Mouse (Mus musculus) forebrain, embryonic 13.5 days (tissue): ENCODE results near the gene Rnf167. TPM values are rescaled to one million over a fixed set of nuclear protein-coding genes. Genes with fewer than 3 reads are reported as not detected.
A peak's percentile ranks its signal among the peaks of the same experiment; 100 is the strongest.

ENCODE experiments used
- ATAC-seq: fragments of 200-750 bp; cut with Nextera tagmentation; 2 replicates; pipeline ENCODE4 v1.8.0; 2017
- H3K27ac ChIP-seq: fragments of 300-500 bp; sonication (generic); 2 replicates; pipeline ENCODE4 v1.5.1; 2015; ENCODE audit warnings: inconsistent platforms, mild to moderate bottlenecking, moderate library complexity
- H3K27me3 ChIP-seq: fragments of 300-500 bp; sonication (generic); 2 replicates; pipeline ENCODE4 v1.6.1; 2015; ENCODE audit warnings: mild to moderate bottlenecking, inconsistent platforms
- H3K36me3 ChIP-seq: fragments of 300-500 bp; sonication (generic); 2 replicates; pipeline ENCODE4 v1.6.1; 2015; ENCODE audit warnings: mild to moderate bottlenecking, inconsistent platforms; ENCODE audit not compliant: poor library complexity, severe bottlenecking
- H3K4me1 ChIP-seq: fragments of 300-500 bp; sonication (generic); 2 replicates; pipeline ENCODE4 v1.6.1; 2015; ENCODE audit warnings: inconsistent platforms
- H3K4me2 ChIP-seq: fragments of 300-500 bp; sonication (generic); 2 replicates; pipeline ENCODE4 v1.6.1; 2015; ENCODE audit warnings: inconsistent platforms, mild to moderate bottlenecking, moderate library complexity
- H3K4me3 ChIP-seq: fragments of 300-500 bp; sonication (generic); 2 replicates; pipeline ENCODE4 v1.5.1; 2015; ENCODE audit warnings: mild to moderate bottlenecking, inconsistent platforms
- H3K9ac ChIP-seq: fragments of 300-500 bp; sonication (generic); 2 replicates; pipeline ENCODE4 v1.6.1; 2015; ENCODE audit warnings: mild to moderate bottlenecking, inconsistent platforms
- H3K9me3 ChIP-seq: fragments of 300-500 bp; sonication (generic); replicated peaks from 2 replicates; pipeline ENCODE4 v1.6.1; 2016; ENCODE audit warnings: inconsistent platforms
- WGBS: fragments of 180-500 bp; shearing (Covaris S2); methylation state at CpG from one replicate; pipeline ENCODE4 v1.1.7; 2015; 5-methylcytosine and 5-hydroxymethylcytosine counted together
- polyA plus RNA-seq: library from polyadenylated mRNA; unstranded; fragments of >200 nt; fragmentation: Nextera tagmentation; extraction: Ambion mirVana; gene quantifications from 2 replicates; pipeline ENCODE4 v1.2.1, GENCODE M21; 2015

Rnf167 gene
- polyA plus RNA-seq, 1 experiment from 2014 or later: 108 TPM

DNA sequence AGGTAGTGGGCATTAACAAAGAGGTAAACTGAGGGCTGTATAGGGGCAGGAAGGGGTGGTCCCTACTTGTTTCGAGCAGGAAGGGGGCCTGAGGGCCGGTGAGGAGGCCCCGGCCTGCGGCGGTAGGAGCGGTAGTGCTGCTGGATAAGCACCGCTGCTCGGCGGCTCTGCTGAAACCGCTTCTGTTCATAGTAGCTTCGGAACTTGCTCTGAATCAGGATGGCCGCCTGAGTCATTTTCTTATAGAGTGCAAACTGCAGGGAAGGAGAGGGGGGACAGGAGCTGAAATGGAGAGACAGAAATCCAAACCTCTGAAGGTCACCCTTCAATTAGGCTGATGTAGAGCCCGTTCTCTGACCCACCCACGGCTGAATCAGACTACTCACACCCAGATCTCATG is 23.4 kb downstream of the Rnf167 start:
- H3K9ac ChIP-seq: peak overlapping the region; percentile 87
- H3K4me2 ChIP-seq: peak overlapping the region; percentile 81
- WGBS: 28% methylated on average over 14 of the region's 14 CpGs
- peak overlapping the region; percentile 63 for H3K4me3 ChIP-seq
- H3K4me1 ChIP-seq: peaks cover 31% of the 10 kb centered on the region
- no peaks in the 10 kb centered on the region for H3K27me3 ChIP-seq
- no peak for ATAC-seq
- no peaks in the 10 kb centered on the region for H3K9me3 ChIP-seq
- peaks cover 43% of the 10 kb centered on the region for H3K36me3 ChIP-seq
- peak overlapping the region; percentile 97 for H3K27ac ChIP-seq

DNA sequence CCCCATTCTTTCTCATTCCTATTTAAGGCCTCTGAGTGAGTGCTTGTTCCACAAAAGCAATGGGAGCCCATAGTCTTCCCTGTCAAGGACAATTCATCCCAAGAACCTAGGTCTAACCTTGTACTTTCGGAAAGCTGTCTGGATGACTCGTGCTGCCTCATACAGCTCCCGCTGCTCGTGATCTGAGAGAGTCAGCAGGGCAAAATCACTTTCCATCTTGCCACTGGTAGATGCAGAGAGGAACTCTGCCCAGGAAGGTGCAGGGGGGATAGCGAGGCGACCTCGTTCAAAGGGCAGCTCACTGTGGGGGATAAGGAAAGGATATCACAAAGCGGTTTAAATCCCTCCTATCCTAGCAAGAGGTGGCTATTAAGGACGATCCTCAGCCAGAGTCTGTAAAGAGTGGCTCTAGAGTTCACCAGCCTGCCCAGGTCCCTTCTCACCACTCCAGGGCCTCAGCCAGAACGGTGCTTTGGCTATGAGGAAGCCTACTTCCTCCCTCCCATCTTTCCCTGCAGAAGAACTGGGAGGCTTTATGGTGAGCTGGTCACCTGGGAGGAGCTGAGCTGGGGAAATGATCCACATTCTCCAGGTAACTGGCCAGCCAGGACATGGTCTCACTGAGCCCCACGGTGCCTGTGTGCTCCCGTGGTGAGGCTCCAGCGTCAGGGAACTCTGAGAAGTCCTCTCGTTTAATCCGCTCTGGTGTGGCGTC is 24.5 kb downstream of the Rnf167 start:
- no peak for ATAC-seq
- no peaks in the 10 kb centered on the region for H3K9me3 ChIP-seq
- H3K27ac ChIP-seq: no peak overlapping the region
- H3K4me3 ChIP-seq: no peak overlapping the region
- no peaks in the 10 kb centered on the region for H3K27me3 ChIP-seq
- H3K4me1 ChIP-seq: peaks cover 31% of the 10 kb centered on the region
- H3K36me3 ChIP-seq: peaks cover 47% of the 10 kb centered on the region
- H3K4me2 ChIP-seq: peak overlapping the region; percentile 81
- WGBS: 76% methylated on average over 16 of the region's 16 CpGs
- peak overlapping the region; percentile 87; the same call in 1 of the 2 replicates for H3K9ac ChIP-seq

DNA sequence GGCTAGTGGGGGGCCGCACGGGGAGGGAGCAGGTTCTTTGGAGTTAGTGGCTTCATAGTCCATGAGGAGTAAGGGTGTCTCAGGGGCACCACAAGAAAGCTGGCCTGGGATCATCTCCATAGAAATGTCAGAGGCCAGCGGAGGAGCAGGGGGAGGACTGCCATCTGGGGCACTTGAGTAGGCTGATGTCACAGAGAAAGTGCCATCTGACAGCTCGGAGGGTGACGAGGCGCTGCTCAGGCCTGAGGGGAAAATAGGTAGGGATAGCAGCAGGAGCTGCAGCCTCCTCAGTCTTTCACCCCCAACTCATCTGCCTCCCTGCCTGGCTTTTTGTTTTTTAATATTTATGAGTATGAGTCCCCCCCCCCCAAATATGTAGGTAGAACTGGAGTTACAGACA is 27.0 kb downstream of the Rnf167 start:
- no peaks in the 10 kb centered on the region for H3K27me3 ChIP-seq
- H3K4me2 ChIP-seq: no peak overlapping the region
- H3K9ac ChIP-seq: no peak overlapping the region
- WGBS: 48% methylated on average over 6 of the region's 6 CpGs
- H3K4me1 ChIP-seq: peaks cover 14% of the 10 kb centered on the region
- peaks cover 60% of the 10 kb centered on the region for H3K36me3 ChIP-seq
- no peak overlapping the region for H3K27ac ChIP-seq
- no peak overlapping the region for H3K4me3 ChIP-seq
- no peaks in the 10 kb centered on the region for H3K9me3 ChIP-seq
- ATAC-seq: no peak

DNA sequence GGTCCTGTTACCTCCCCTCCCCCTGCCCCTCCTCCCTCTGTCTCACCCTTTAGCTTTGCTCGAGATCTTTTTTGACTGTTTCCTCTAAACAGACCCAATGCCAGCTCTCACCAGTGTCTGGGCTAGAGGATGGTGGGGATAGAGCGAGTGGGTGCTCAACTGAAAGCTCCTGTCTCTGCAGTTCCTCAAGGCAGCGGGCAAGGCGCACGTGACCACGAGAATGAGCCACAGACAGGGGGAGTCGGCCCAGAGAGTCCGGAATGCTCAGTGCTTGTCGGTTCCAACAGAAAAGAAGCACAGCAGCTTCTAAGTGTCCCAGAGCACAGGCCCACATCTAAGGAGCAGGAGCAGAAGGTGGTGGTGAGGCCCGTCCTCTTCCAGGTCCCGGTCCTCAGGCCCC is 27.5 kb downstream of the Rnf167 start:
- H3K4me2 ChIP-seq: no peak overlapping the region
- peaks cover 64% of the 10 kb centered on the region for H3K36me3 ChIP-seq
- no peak for ATAC-seq

DNA sequence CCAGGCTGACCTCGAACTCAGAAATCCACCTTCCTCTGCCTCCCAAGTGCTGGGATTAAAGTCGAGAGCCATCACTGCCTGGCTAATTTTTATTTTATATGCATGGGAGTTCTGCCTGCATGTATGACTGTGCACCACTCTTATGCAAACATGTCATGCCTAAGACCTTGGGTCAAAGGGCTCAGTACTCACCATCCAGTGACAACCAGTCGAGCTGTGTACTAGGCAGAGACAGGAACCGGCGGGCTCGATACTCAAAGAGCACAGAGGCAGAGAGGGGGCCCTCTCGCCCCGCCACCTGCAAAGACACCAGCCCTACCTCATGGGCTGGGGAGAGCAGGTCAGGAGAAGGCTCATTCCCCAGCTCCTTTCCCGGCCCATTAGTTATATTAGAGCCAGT is 31.1 kb downstream of the Rnf167 start:
- H3K9ac ChIP-seq: no peak overlapping the region
- H3K27ac ChIP-seq: no peak overlapping the region
- no peak overlapping the region for H3K4me3 ChIP-seq
- H3K4me1 ChIP-seq: peaks cover 15% of the 10 kb centered on the region
- WGBS: 79% methylated on average over 9 of the region's 9 CpGs
- ATAC-seq: no peak
- H3K9me3 ChIP-seq: no peaks in the 10 kb centered on the region
- no peaks in the 10 kb centered on the region for H3K27me3 ChIP-seq
- no peak overlapping the region for H3K4me2 ChIP-seq
- peaks cover 75% of the 10 kb centered on the region for H3K36me3 ChIP-seq

More for the DNA sequence above, 27.5 kb downstream of the Rnf167 start:
- Histone ChIP-seq H3K27me3 (no peaks in the 10 kb centered on the region), H3K9me3 (no peaks in the 10 kb centered on the region), H3K4me1 (peaks cover 14% of the 10 kb centered on the region), H3K4me3 (no peak overlapping the region), H3K9ac (no peak overlapping the region), H3K27ac (no peak overlapping the region)
- WGBS: 68% methylated on average over 11 of the region's 11 CpGs

DNA sequence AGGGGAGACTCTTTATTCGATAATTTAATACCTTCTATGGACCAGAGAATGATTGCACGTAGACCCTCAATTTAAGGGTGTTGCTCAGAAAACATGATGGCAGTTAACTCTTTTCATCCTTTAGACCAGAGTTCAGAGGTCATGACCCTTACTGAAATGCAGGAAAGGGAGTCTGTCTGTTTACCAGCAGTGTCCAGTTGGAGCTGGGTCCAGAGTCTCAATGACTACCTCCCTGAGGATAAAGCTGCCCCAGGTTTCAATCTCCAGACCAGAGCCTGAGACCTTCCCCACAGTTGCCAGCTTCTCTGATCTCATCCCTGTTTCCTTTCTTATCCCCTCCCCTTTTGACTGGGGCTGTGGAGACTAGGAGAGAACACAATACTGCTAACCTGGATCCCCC is 31.5 kb downstream of the Rnf167 start:
- Histone ChIP-seq H3K4me2 (no peak overlapping the region), H3K9ac (no peak overlapping the region), H3K27ac (no peak overlapping the region), H3K4me3 (no peak overlapping the region), H3K27me3 (no peaks in the 10 kb centered on the region), H3K36me3 (peaks cover 78% of the 10 kb centered on the region), H3K9me3 (no peaks in the 10 kb centered on the region), H3K4me1 (peaks cover 15% of the 10 kb centered on the region)
- no peak for ATAC-seq
- WGBS: 88% methylated on average over 2 of the region's 2 CpGs

DNA sequence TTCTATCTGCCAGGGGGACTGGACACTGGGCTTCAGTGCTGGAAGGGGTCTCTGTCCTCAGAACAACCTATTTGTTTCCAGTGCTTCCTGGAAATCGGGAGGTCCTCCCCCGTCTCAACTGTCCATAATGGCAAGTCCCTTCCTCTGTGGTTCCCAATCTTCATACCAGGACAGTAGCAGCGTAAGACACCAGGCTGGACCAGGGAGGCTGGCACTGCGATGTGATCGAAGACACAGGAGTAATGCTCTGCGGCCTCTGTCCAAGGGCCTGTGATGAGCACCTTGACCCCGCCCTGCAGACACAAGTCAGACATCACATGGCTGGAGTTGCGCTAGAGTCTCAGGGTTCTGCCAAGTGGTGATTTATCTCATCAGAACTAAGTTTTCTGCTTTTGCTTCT is 32.3 kb downstream of the Rnf167 start:
- H3K4me2 ChIP-seq: no peak overlapping the region
- no peak overlapping the region for H3K4me3 ChIP-seq
- peaks cover 78% of the 10 kb centered on the region for H3K36me3 ChIP-seq
- H3K9ac ChIP-seq: no peak overlapping the region
- 96% methylated on average over 8 of the region's 8 CpGs for WGBS
- peaks cover 15% of the 10 kb centered on the region for H3K4me1 ChIP-seq
- H3K27ac ChIP-seq: no peak overlapping the region
- H3K27me3 ChIP-seq: no peaks in the 10 kb centered on the region
- ATAC-seq: no peak
- H3K9me3 ChIP-seq: no peaks in the 10 kb centered on the region

DNA sequence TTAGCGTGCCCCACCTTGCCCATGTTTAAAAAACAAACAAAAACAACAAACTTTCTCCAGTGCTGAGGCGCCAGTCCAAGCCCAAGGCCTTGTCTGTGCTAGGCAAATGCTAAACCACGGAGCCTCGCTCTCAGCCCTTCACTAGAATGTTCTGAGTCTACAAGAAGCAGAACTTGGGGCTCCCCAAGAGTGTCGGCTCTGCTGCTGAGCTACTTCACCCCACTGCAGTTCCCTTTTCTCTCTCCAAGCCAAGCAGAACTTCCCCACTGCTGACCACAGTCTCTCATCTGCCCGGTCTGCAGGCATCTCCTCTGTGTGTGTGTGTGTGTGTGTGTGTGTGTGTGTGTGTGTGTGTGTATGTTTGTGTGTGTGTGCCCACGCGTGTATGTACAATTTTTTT is 32.9 kb downstream of the Rnf167 start:
- Histone ChIP-seq H3K4me2 (no peak overlapping the region), H3K27ac (no peak overlapping the region), H3K4me3 (no peak overlapping the region), H3K4me1 (peaks cover 15% of the 10 kb centered on the region), H3K9me3 (no peaks in the 10 kb centered on the region), H3K36me3 (peaks cover 76% of the 10 kb centered on the region), H3K9ac (no peak overlapping the region), H3K27me3 (no peaks in the 10 kb centered on the region)
- no peak for ATAC-seq
- WGBS: 91% methylated on average over 8 of the region's 8 CpGs

DNA sequence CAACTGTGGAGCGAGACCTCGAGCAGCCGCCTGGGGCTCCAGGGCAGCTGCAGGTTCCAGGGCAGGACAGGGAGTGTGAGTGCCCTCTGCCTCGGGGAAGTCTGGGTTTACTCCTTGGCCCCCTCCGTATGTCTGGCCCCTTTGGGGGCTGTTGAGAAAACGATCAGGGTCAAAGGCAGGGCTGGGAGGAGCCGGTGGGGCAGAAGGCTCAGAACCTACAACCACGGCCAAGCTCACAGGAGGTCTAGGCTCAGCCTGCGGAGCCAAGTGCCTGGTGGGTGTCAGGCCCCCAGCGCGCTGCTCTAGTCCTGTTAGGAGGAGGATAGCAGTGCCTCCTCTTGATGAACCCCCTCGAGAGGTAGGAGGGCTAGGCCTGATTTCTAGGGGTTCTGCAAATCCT is 34.1 kb downstream of the Rnf167 start:
- H3K27ac ChIP-seq: 0 out of 2 replicates have a peak overlapping the region, but pooled peaks have one; percentile 62
- ATAC-seq: 0 out of 2 replicates have a peak, but pooled peaks have one; percentile 29

DNA sequence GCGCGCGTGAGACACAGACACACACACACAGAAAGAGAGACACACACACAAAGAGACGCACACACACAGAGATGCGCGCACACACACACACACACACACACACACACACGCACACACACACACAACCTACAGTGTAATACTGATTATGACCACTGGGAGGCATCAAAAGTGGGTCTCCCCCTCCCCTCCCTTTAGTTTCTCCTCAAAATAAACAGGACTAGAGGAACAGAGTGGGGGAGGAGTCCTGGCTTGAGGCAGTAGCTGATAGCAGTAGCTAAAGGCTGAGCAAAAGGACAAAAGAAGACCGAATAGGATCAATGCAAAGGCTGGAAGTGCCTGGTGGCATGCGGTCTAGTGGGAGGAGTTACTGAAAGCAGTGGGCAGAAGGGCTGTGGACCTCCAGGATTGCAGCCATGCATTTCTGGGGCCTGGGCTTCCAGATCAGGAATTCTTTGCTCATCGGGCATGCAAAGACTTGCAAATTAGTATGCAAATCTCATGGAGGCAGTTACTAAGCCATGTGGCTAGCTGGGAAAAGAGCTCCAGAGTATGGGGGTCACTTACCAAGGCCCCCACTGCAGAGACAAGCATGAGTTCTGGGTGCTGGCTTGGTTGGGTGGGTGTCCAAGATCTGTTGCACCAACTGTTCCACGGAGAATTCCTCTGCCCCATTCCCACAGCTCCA is 35.0 kb downstream of the Rnf167 start:
- Histone ChIP-seq H3K36me3 (peaks cover 63% of the 10 kb centered on the region), H3K4me2 (peak overlapping the region; percentile 30), H3K4me3 (peak overlapping the region; percentile 12; the same call in 1 of the 2 replicates), H3K27ac (peak overlapping the region; percentile 62), H3K9ac (peak overlapping the region; percentile 43; the same call in 1 of the 2 replicates), H3K9me3 (no peaks in the 10 kb centered on the region), H3K4me1 (peaks cover 26% of the 10 kb centered on the region), H3K27me3 (no peaks in the 10 kb centered on the region)
- WGBS: 8% methylated on average over 11 of the region's 11 CpGs
- ATAC-seq: peak; percentile 80

More for the DNA sequence above, 34.1 kb downstream of the Rnf167 start:
- no peak overlapping the region for H3K4me2 ChIP-seq
- no peak overlapping the region for H3K4me3 ChIP-seq
- 62% methylated on average over 12 of the region's 12 CpGs for WGBS
- H3K9me3 ChIP-seq: no peaks in the 10 kb centered on the region
- peaks cover 18% of the 10 kb centered on the region for H3K4me1 ChIP-seq
- H3K36me3 ChIP-seq: peaks cover 70% of the 10 kb centered on the region
- no peaks in the 10 kb centered on the region for H3K27me3 ChIP-seq
- 0 out of 2 replicates have a peak overlapping the region, but pooled peaks have one; percentile 21 for H3K9ac ChIP-seq

DNA sequence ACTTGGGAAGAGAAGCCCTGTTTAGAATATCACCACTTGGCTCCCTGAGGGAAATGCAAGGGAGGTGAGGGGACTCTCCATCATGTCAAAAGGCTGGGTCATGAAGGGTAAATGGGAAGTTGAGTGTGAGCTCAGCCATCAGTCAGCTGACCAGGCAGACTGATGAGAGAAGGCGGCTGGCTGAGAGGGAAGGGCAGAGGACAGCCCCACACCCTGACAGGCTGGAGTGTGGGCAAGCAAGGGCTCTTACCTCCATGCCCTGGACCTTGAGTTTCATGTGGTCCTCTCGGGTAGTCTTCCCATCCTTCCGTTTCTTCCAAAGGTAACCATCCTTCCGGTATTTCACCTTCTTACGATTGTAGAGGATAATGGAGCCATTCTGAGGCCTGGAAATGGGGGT is 36.6 kb downstream of the Rnf167 start:
- no peaks in the 10 kb centered on the region for H3K27me3 ChIP-seq
- no peak overlapping the region for H3K27ac ChIP-seq
- no peaks in the 10 kb centered on the region for H3K9me3 ChIP-seq
- no peak for ATAC-seq
- no peak overlapping the region for H3K4me3 ChIP-seq
- WGBS: 91% methylated on average over 5 of the region's 5 CpGs
- H3K4me2 ChIP-seq: no peak overlapping the region
- peaks cover 53% of the 10 kb centered on the region for H3K36me3 ChIP-seq
- no peak overlapping the region for H3K9ac ChIP-seq
- peaks cover 37% of the 10 kb centered on the region for H3K4me1 ChIP-seq

DNA sequence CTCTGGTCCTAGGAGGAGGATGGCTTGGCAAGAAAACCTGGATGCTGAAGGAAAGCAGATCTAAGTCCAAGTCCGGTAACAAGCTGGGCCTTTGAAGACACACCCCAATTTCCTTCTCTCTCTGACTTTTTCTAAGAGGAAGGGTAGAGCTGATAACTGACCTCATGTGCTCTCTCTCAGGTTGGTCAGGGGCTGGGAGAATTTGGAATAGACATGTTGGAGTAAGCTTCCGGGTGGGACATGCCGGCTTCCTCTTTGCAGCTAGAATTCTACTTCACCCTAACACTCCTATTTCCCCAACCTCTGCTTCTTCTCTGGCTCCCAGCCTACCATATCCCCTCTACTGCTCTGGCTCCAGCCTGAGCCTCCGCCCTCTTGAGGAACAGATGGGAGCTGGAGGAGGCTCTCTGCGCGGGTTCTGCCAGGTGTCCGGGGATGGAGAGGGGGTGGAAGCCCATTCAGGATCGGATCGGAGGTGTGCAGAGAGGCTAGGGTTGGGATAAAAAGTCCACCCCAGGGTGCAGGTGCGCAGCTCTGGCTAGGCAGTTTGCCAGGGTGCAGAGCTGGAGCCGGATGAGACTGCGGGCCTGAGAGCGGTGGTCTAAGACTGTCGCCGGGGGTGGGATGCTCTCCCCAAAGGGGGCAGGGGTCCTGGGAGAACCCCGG is 40.0 kb downstream of the Rnf167 start:
- 5% methylated on average over 16 of the region's 16 CpGs for WGBS
- peak; percentile 73 for ATAC-seq

More for the DNA sequence above, 40.0 kb downstream of the Rnf167 start:
- Histone ChIP-seq H3K36me3 (peaks cover 26% of the 10 kb centered on the region), H3K4me3 (peak overlapping the region; percentile 89), H3K4me2 (peak overlapping the region; percentile 85), H3K27ac (peak overlapping the region; percentile 85), H3K27me3 (no peaks in the 10 kb centered on the region), H3K9ac (peak overlapping the region; percentile 91), H3K4me1 (peaks cover 35% of the 10 kb centered on the region), H3K9me3 (no peaks in the 10 kb centered on the region)
